Mouse (Mus musculus) C2C12 (cell line): ENCODE measurements around the gene Ptpn14. TPM values are rescaled to one million over a fixed set of nuclear protein-coding genes. Genes with fewer than 3 reads are reported as not detected.

ENCODE experiments used
- H3K27me3 ChIP-seq: one replicate; pipeline ENCODE4 v1.6.1; 2011; ENCODE audit not compliant: control insufficient read depth, insufficient read depth, insufficient read length
- H3K36me3 ChIP-seq: one replicate; pipeline ENCODE4 v1.6.1; 2011; ENCODE audit not compliant: control insufficient read depth, insufficient read depth
- H3K4me3 ChIP-seq: one replicate; pipeline ENCODE4 v1.5.1; 2011; ENCODE audit warnings: mild to moderate bottlenecking, control low read depth; ENCODE audit not compliant: poor library complexity, insufficient read depth, severe bottlenecking
- H3K79me2 ChIP-seq: one replicate; pipeline ENCODE4 v1.6.1; 2011; ENCODE audit not compliant: control insufficient read depth, insufficient read depth
- H3K79me3 ChIP-seq: one replicate; pipeline ENCODE4 v1.6.1; 2011; ENCODE audit warnings: low read depth, control low read depth
- H3ac ChIP-seq: one replicate; pipeline ENCODE3; 2011; ENCODE audit warnings: low read depth; ENCODE audit not compliant: control insufficient read depth, insufficient read length
- CEBPB ChIP-seq: IDR thresholded peaks from one replicate; pipeline ENCODE4 v1.6.1; 2011; ENCODE audit warnings: low read depth, mild to moderate bottlenecking, control low read depth, moderate library complexity
- CTCF ChIP-seq: IDR thresholded peaks from one replicate; pipeline ENCODE4 v1.5.1; 2011; ENCODE audit not compliant: control insufficient read depth, insufficient read depth, insufficient read length
- FOSL1 ChIP-seq: IDR thresholded peaks from one replicate; pipeline ENCODE4 v1.8.0; 2011; ENCODE audit warnings: mild to moderate bottlenecking, low read length; ENCODE audit not compliant: poor library complexity, insufficient read depth, severe bottlenecking
- MAX ChIP-seq: IDR thresholded peaks from one replicate; pipeline ENCODE4 v1.6.1; 2011; ENCODE audit warnings: mild to moderate bottlenecking, control low read depth
- MYOD1 ChIP-seq: IDR thresholded peaks from one replicate; pipeline ENCODE4 v1.6.1; 2011; ENCODE audit warnings: low read depth; ENCODE audit not compliant: control insufficient read depth, insufficient read length
- MYOG ChIP-seq: IDR thresholded peaks from one replicate; pipeline ENCODE4 v1.6.1; 2011; ENCODE audit not compliant: control insufficient read depth, insufficient read length; ENCODE audit errors: extremely low read depth
- USF1 ChIP-seq: IDR thresholded peaks from one replicate; pipeline ENCODE4 v1.6.1; 2011; ENCODE audit warnings: low read depth, mild to moderate bottlenecking, control low read depth, moderate library complexity
- polyA plus RNA-seq: library from polyadenylated mRNA; unstranded; fragments of >200 nt; fragmentation: generic; extraction: Trizol; gene quantifications from one replicate; pipeline ENCODE4 v1.2.1, GENCODE M21; 2012; ENCODE audit warnings: missing spikeins

Ptpn14 gene
- polyA plus RNA-seq, 1 experiment, result 23.4 TPM

DNA sequence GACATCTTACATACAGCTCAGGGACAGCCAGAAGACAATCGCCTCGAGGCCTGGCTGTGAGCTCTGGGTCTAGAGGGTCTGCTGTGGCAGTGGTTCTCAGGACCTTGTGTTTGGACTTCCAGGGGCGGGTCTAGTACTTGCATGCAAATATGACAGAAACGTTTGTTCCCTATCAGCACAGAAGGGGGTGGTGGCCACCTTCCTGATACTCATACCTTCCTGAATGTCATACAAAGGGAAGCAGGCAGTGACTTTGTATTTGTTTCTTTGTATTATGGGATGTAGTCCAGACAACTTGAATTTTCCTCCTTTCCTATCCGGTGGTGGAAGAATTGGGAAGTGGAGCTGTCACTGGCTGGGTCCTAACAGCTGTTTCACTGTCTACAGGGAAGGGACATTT, 36.2 kb downstream of the Ptpn14 start:
- peaks cover 100% of the 10 kb centered on the region for H3K79me2 ChIP-seq
- peaks cover 3% of the 10 kb centered on the region for H3K36me3 ChIP-seq
- H3K79me3 ChIP-seq, result peaks cover 71% of the 10 kb centered on the region
- no peak for TF ChIP-seq CEBPB
- H3K4me3 ChIP-seq, result no peak overlapping the region
- no peak overlapping the region for H3ac ChIP-seq
- no peaks in the 10 kb centered on the region for H3K27me3 ChIP-seq

DNA sequence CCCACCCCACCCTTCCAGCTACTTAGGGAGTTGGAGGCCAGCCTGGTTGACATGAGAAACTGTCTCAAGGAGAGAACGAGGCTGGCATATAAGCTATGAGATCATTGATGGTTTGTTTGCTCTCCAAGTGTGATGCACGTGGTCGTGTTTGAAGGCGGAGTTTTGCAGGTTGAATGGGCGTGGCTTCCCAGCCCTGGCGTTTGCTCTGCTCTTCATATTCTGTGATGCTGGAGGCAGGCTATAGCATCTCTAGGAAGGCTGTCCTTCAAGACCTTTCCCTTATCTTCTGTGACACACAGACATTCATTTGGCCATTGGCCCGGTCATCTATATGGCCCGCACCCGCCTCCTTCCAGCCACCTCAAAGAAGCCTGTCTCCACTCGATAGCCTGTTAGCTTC, 39.1 kb downstream of the Ptpn14 start:
- H3K36me3 ChIP-seq, result peaks cover 3% of the 10 kb centered on the region
- H3K4me3 ChIP-seq, result no peak overlapping the region
- H3K79me3 ChIP-seq, result peaks cover 75% of the 10 kb centered on the region
- H3K27me3 ChIP-seq, result no peaks in the 10 kb centered on the region
- peaks cover 100% of the 10 kb centered on the region for H3K79me2 ChIP-seq
- no peak for TF ChIP-seq MAX
- no peak for TF ChIP-seq CEBPB
- TF ChIP-seq FOSL1, result no peak
- no peak for TF ChIP-seq CTCF
- no peak for TF ChIP-seq MYOD1
- no peak for TF ChIP-seq USF1
- TF ChIP-seq MYOG, result no peak
- H3ac ChIP-seq, result no peak overlapping the region

DNA sequence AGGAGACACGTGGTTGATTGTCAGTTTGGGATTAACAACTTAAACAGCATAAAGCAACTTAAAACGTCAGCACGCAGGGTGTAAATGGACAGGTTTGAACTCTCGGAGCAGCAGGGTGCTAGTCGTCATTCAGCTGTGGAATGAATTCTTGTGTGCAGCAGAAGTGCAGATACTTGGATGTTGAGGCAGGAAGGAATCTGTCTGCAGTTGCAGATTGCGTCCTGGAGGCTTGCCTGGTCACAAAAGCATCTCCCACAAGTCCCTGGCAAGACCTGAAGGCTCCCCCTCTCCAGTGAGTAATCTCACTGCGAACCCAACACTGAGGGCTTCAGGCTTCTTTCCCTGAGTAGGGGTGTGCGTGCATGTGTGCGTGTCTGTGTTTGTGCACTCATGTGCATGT, 39.8 kb downstream of the Ptpn14 start:
- H3K4me3 ChIP-seq, result no peak overlapping the region
- TF ChIP-seq MAX, result no peak
- TF ChIP-seq USF1, result no peak
- no peak for TF ChIP-seq MYOD1
- TF ChIP-seq CEBPB, result no peak
- no peak for TF ChIP-seq MYOG
- no peak for TF ChIP-seq CTCF
- TF ChIP-seq FOSL1, result no peak
- no peaks in the 10 kb centered on the region for H3K27me3 ChIP-seq
- H3K79me2 ChIP-seq, result peaks cover 100% of the 10 kb centered on the region
- no peak overlapping the region for H3ac ChIP-seq
- H3K36me3 ChIP-seq, result no peaks in the 10 kb centered on the region
- peaks cover 76% of the 10 kb centered on the region for H3K79me3 ChIP-seq

DNA sequence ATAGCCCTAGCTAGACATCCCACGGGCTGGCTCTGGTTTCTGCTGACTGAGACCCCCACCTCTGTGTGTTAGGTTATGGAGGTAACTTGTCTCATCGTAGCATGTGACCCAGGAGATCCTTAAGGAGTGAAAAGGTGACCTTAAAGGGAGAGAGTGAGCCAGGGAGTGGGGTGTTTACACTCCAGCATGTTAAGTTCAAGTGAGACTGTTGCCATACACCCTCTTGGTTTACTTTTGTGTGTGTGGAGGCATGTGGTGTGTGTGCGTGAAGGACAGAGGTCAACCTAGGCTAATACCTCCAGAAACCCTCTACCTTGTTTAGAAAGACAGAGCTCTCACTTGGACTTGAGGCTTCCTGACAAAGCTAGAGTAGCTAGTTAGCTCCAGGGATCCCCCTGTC, 42.4 kb downstream of the Ptpn14 start:
- no peak for TF ChIP-seq MYOD1
- no peak for TF ChIP-seq FOSL1
- TF ChIP-seq USF1, result no peak

DNA sequence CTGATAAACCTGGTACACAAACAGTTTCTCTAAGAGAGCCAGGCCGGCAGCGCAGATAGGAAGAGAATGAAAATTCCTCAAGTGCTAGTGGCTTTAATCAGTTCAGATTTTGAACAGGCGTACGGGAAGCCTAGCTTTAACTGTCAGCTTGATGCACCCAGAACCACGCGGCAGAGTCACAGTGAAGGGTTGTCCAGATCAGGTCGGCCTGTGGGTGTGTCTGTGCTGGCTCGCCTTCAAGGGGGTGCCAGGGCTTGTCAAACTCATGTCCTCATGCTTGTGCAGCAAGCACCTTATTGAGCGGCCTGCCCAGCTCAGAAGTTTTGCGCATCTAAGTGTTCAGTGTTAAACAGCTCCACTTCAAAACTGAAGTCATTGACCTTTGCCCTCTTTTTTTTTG, 44.6 kb downstream of the Ptpn14 start:
- peaks cover 100% of the 10 kb centered on the region for H3K79me2 ChIP-seq

More for the DNA sequence above, 42.4 kb downstream of the Ptpn14 start:
- H3K4me3 ChIP-seq, result no peak overlapping the region
- peaks cover 90% of the 10 kb centered on the region for H3K79me3 ChIP-seq
- H3K27me3 ChIP-seq, result no peaks in the 10 kb centered on the region
- H3K36me3 ChIP-seq, result no peaks in the 10 kb centered on the region
- no peak overlapping the region for H3ac ChIP-seq
- peaks cover 100% of the 10 kb centered on the region for H3K79me2 ChIP-seq

DNA sequence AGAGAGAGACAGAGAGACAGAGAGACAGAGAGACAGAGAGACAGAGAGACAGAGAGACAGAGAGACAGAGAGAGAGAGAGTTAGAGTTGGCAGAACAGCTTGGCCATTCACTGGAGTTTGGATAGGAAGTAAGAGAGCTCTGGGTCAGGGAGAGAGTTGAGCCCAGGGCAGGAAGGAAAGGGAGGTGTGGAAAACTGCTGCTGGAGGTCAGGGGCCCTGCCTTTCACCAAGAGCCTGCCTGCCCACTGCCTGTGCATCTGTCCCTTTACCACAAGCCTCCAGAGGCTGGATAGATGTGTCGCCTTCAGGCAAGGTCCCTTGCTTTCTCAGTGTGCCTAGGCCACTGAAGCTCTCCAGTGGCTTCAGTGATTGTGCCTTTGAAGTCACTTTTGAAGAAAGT, 46.7 kb downstream of the Ptpn14 start:
- no peaks in the 10 kb centered on the region for H3K36me3 ChIP-seq
- TF ChIP-seq USF1 (no peak), CTCF (no peak), FOSL1 (no peak), MAX (no peak), MYOD1 (no peak), CEBPB (no peak), MYOG (no peak)
- no peaks in the 10 kb centered on the region for H3K27me3 ChIP-seq
- peaks cover 100% of the 10 kb centered on the region for H3K79me2 ChIP-seq
- H3K4me3 ChIP-seq, result no peak overlapping the region
- no peak overlapping the region for H3ac ChIP-seq
- peaks cover 90% of the 10 kb centered on the region for H3K79me3 ChIP-seq

More for the DNA sequence above, 44.6 kb downstream of the Ptpn14 start:
- peaks cover 91% of the 10 kb centered on the region for H3K79me3 ChIP-seq
- no peak overlapping the region for H3K4me3 ChIP-seq
- H3K27me3 ChIP-seq, result no peaks in the 10 kb centered on the region
- no peak overlapping the region for H3ac ChIP-seq
- TF ChIP-seq MAX (no peak), CEBPB (no peak), FOSL1 (no peak), CTCF (no peak)
- no peaks in the 10 kb centered on the region for H3K36me3 ChIP-seq

DNA sequence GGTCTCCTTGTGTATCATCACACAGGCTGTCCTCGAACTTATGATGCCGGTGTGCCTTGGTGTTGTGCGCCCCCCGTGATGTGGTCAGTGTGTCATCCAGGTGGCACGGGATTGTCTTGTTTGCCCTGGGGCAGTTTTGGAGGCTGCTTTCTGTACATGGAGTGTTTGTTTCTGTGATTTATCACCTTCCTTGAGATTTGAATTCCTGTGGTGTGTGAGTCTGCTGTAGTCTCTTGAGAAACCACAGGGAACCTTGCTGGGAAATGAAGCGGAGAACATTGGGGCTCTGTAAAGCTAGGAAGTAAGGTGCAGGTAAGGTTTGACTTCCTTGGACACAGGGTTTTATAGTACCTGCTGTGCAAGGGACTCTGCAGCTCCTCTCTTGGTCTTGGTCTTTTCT, 49.1 kb downstream of the Ptpn14 start:
- Histone ChIP-seq H3K79me2 (peaks cover 100% of the 10 kb centered on the region), H3K27me3 (no peaks in the 10 kb centered on the region), H3K4me3 (no peak overlapping the region), H3K36me3 (no peaks in the 10 kb centered on the region), H3K79me3 (peaks cover 89% of the 10 kb centered on the region), H3ac (no peak overlapping the region)
- no peak for TF ChIP-seq USF1
- no peak for TF ChIP-seq FOSL1
- TF ChIP-seq CEBPB, result no peak
- TF ChIP-seq MAX, result no peak
- TF ChIP-seq MYOD1, result no peak
- no peak for TF ChIP-seq MYOG
- no peak for TF ChIP-seq CTCF
